Mouse (Mus musculus) c-Kit-negative CD71-positive TER-119-positive erythroid progenitor cells, embryonic 14.5 days (primary cell): Measurements from ENCODE around the gene Mrps15.
"Not testable (repeated sequence)": the region's sequence is repeated elsewhere in the genome, so short reads cannot be mapped to it uniquely, and the experiment has no call there.

ENCODE experiments used
- DNase-seq: peaks from one replicate; pipeline ENCODE4 v3.0.0-alpha.2; 2013; ENCODE audit warnings: low read depth, low spot score

Gene Mrps15

DNA sequence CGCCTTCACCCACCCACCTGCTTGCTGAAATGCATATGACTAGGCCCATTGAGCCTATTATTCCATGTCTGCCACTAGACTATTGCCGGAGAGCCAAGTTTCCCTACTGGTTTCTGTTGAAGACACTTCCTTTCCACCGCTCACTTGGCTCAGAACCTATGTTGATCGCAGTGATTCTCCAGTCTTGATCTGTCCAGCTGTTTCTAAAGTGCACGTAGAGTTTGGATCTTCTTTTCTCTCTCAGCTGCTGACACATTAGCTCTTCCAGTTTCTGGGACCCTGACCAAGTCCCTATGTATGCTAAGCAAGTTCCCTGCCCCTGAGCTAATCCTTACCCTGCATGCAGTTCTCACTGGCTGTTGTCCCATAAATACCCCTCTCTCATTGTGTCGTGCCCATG, 31.1 kb downstream of the Mrps15 start:
- DNase-seq, result no peak

DNA sequence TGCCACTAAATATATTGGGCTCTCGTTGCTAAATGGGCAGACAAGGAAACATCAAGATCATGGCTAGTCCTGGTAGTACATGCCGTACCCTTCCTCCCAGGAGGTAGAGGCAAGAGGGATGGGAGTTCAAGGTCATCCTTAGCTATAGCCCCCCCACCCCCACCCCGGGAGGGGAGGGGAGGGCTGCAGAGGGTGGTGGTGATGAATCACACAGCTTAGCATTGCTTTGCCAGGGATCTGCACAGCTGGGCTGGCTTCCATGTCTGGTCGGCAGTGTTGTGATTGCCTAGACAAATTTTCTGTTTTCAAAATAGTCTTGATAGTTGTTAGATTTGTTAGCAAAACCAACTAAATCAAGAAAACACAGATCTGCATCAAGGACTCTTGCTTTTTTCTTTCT, 32.5 kb downstream of the Mrps15 start:
- no peak for DNase-seq

DNA sequence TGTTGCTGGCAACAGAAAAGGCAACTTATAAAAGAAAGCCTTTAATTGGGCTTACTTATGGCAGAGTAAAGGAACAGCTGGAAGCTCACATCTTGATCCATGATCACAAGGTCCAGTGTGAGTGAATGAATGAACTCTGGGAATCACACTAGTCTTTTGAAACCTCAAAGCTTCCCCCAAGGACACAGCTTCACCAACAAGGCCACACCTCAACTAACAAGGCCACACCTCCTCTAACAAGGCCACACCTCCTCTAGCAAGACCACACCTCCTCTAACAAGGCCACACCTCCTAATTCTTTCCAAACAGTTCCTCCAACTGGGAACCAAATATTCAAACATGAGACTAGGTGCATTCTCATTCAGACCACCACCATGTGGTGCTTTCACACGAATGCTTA, 34.9 kb downstream of the Mrps15 start:
- DNase-seq, result no peak

DNA sequence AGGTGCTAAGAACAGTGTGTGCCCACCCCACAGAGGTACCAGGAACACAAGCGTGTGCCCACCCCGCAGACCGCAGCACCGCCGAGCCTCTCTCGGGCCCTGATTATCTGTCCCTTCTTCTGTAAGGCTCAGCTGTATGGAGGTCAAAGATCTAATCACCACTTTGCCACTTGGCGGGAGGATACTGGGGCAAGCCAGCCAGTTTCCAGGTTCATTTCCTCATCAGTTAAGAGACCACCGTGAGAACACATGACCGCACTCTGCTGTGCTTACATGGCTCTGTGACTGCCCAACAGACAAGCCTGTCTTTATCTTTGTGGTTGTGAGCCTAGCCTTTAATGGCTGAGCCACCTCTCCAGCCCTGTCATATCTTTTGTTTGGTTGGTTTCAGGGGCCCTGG, 36.3 kb downstream of the Mrps15 start:
- no peak for DNase-seq

DNA sequence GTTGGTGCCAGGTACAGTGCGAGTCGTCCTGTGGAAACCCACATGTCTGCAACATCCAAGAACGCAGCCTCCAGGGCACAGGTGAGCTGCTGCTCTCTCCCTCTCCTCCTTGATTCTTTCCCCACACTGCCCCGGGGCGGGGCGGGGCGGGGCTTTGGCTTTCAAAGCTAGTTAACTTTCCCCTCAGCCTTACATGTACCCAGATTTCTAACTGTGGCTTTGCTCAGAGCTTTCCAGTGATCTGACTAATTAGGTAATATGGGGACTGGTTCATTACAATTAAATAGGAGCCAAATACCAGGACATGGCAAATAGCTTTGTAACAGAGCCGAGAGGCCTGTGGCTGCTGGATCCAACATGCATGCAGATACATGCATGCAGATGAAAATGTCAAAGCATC, 37.7 kb downstream of the Mrps15 start:
- DNase-seq, result no peak

DNA sequence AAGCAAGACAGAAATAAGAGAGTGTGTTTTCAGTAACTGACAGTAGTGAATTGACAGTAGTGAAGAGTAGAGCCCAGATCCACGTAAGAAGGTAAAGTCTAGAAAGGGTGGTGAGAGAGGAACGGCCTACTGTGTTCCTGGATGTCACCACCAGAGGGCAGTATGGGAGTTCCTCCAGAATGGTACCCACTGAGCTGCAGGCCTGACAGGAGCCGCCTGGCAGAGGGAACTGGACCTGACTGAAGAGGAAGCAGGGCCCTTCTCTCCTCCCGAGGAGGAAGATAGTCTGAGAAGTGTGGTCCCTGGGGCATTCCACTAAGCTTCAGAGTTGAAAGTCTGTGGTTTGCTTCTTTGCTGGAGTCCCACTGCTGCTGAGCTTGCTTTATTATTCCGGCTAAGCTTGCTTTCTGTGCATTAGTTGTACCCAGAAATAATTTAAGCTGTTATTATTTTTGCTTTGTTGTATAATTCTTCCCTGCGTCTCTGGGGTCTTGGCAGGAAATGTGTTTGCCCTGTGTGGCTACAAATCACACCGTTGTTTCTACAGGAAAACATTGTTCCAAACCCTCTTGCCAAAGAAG, 39.4 kb downstream of the Mrps15 start:
- DNase-seq, result peak; percentile 73

DNA sequence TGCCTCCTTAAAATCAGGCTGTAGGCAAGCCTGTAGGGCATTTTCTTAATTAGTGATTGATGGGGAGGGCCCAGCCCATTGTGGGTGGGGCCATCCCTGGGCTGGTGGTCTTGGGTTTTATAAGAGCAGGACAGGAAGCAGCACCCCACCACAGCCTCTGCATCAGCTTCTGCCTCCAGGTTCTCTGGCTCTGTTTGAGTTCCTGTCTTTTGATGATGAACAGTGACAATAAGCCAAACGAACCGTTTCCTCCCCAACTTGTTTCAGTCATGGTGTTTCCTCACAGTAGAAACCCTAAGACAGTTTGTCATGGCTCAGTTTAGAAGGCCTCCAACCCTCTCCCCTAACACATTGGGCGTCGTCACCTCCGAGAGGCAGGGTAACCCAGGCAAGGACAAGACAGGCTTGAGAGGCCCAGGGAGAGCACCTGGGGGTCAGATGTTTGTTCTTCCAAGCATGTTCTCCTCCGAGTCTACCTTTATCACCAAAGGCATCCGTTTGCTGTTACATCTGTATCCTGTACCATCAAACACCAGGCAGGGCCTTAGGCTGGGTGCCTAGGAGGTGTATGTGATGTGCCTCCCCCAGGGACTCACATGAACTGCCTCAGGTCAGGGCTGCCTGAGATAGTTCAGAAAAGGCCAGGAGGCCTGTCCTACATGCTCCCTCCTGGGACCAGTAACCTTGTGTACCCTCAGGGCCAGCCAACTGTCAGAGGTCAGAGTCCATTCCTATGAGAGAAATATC, 43.5 kb downstream of the Mrps15 start:
- no peak for DNase-seq

DNA sequence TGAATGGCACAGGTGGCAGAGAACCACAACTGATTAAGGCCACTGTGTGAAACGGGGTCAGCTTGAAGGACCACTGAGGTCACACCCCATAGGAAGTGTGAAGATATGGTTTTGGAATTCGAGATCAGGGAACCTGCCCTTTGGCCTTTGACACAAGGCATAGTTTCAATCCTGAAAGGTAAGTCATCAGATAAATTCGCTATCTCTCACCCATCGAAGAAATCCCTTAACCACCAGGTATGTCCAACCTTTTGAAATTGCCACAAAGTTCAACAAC, 44.1 kb downstream of the Mrps15 start:
- no peak for DNase-seq

DNA sequence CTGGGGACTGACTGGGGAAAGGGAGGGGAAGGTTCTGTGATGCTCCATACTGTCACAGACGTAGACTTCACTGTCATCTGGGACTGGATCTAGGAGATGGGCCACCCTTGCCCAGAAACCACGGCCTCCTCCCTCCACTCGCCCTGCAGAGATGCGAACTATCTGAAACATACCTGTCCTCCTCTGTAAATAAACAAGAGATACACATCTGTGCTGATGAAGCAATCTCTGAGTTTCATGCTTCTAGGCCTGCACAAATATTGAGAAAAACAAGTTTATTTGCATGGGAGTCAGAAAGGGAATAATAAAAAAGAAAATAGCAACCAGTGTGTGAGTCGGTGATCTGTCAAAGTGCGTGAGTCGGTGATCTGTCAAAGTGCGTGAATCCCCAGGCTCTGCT, 45.1 kb downstream of the Mrps15 start:
- DNase-seq, result no peak

DNA sequence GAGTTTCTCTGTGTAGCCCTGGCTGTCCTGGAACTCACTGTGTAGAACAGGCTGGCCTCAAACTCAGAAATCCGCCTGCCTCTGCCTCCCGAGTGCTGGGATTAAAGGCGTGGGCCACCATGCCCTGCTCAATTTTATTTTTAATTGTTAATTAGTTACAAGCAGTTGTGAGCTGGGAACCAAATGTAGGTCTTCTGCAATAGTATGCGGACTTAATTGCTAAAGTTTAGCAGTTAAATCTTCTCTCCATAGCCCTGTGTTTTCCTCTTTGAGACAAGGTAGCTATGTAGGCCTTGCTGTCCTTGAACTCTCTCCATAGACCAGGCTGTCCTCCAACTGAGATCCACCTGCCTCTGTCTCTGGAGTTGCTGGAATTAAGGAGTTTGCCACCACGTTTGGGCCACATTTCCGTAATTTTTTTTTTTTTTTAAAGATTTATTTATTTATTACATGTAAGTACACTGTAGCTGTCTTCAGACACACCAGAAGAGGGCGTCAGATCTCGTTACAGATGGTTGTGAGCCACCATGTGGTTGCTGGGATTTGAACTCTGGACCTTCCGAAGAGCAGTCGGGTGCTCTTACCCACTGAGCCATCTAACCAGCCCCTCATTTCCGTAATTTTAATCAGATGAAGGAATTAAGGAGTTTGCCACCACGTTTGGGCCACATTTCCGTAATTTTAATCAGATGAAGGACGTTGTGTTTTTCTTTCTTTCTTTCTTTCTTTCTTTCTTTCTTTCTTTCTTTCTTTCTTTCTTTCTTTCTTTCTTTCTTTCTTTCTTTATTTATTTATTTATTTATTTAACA, 49.1 kb downstream of the Mrps15 start:
- DNase-seq, result not testable (repeated sequence)

DNA sequence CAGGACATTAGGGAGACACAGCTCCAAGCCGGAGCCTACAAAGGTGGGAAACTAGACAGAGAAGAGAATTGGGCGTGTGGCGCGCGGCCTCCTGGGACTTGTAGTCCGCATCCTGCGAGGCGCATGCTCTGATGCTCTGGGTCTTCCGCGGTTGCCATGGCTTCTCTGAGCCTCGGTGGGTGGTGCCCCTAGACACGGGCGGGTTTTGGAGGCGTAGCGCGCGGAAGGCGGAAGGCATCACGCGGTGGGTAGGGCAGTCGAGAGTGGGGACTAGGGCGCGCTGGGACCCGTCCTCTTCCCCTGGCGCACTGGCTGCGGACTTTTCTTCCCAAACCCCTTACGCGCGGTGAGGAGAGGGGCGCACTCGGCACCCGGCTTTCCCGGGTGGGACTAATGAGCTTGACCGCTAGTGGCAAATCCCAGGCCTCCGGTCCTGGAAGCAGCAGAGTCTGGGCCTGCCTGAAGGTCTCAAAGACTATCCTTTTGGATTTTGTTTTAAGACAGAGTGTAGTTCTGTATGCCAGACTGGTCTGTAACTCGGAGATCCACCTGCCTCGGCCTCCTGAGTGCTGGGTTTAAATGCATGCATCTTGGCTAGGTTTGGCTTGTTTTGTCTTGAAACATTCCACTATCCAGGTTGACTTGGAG, 49.9 kb downstream of the Mrps15 start, which contains the start of gene Lsm10:
TSS of gene Lsm10 (plus strand) at position 160 of the 648 bp plus-strand sequence.
- peak; percentile 85 for DNase-seq

DNA sequence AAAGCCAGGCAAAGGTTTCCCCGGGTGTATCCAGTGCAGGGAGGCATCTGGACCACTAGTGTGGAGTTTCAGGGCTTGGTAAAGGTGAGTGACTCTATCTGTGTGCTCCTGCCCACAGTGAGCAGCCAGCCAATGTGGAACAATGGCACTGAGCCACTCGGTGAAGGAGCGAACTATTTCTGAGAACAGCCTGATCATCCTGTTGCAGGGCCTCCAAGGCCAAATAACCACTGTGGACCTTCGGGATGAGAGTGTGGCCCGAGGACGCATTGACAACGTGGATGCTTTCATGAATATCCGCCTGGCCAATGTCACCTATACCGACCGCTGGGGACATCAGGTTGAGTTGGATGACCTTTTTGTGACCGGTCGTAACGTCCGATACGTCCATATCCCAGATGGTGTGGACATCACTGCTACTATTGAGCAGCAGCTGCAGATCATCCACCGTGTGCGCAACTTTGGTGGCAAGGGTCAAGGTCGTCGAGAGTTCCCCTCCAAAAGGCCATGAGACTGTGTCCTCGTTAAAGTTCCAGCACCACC, 51.1 kb downstream of the Mrps15 start:
- DNase-seq, result no peak

DNA sequence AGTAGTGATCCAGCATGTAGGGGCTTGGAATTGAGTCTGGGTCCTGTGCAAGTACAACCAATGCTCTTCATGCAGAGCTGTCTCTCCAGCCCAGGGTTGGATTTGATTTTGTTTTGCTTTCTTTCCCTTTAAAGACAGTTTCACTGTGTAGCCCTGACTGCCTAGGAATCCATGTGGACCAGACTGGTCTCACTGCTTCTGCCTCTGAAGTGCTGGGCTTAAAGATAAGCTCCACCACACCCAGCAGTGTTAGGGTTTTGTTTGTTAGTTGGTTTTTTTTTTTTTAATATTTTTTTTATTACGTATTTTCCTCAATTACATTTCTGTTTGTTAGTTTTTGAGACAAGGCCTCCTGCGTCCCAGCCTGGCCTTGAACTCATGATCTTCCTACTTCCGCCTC, 52.6 kb downstream of the Mrps15 start:
- DNase-seq, result peak; percentile 28

DNA sequence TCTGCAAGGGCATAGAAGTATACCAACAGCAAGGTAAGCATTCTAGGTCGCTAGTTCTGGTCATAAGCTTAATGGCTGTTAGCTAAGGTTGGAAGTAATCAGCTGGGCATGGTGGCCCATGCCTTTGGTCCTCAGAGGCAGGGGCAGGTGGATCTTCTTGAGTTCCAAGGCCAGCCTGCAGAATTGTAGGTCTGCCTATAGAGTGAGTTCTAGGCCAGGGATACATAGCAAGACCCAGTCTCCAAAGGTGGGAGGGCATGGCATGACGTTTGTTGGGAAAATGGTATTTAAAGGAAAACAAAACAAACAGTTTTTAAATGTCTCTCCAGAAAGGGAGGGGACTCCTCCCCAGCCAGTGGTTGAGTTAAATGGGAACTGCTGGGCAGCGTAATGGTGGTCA, 54.0 kb downstream of the Mrps15 start:
- no peak for DNase-seq

DNA sequence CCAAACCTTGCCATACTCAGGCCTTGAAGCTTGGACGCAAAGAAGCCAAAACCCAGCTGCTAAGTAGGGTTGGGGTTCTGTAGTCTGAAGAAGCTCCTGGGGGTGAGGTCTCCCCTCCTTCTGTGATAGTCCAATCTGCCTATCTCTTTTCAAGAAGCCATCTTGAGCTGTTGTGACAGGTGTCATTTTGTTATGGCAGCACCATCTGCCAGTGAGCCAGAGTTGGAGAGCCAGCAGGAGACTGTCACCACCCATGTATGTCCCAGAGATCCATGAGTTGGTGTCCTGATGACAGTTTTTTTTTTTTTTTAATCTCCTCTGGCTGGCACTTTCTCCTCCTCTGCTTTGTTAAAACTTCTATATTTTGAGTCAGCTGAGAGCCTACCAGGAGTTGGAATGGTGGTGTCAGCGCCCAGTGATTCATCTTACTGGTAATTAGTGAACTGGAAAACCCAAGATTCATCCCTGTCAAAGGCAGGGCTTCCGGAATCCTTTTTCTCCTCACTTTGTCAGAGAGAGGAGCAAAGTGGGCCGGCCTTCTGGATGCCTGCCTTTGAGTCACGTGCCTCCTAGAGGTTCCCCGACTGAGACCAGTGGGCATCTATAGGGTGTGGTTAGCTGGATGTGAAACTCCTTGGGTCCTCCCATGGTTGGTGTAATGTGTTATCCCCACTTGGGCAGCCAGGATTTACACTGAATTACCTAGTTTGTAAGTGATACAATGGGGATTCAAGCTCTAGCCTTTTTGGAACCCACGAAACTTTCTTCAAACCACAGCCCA, 55.5 kb downstream of the Mrps15 start:
- DNase-seq, result peak; percentile 65

DNA sequence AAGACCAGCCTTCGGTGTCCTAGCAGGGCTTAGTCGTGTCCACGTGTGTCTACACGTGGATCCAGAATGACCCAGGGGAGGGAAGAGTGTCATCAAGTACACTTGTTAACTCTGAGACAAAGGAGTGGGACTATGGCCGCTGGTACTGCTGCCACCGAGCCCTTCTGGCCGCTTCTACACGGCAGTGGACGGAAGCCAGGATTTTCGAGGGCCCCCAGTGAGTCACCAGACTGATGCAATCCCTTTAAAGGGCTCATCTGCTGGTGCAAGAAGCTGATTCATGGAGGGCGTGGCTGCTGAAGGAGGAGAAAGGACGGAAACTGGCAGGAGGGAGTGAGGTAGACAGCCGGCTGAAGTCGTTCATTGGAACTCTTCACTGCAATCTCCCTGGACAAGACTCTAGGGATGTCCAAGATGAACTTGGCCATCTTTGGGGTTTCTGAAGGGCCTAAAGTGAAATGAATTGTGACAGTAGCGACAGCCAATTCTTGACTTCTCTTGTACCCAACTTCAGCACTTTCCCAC, 56.4 kb downstream of the Mrps15 start:
- peak; percentile 92 for DNase-seq

DNA sequence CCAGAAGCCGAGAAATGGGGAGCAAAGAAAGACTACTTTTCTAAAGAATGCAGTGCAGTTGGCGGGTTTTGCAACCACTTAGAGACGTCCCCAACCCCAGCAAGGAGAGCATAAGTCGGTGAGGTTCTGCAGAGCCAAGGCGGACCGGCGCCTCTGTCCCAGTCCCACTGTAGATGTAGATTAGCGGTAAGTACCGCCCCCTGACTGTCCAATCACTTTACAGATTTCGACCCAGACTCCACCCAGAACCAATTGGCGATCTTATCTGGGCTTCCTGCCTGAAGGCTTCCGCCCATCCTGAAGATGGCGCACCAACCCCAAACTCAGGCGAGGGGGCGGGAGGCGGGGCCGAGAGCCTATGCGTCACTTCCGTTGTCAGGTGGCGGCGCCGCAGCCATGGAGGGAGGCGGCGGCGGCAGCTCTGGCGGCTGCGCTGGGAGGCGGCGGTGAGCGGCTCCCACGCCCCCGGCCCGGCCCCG, 56.9 kb downstream of the Mrps15 start, which contains the start of gene Stk40:
TSS of gene Stk40 (plus strand) at position 368 of the 479 bp plus-strand sequence.
- DNase-seq, result peak; percentile 96

DNA sequence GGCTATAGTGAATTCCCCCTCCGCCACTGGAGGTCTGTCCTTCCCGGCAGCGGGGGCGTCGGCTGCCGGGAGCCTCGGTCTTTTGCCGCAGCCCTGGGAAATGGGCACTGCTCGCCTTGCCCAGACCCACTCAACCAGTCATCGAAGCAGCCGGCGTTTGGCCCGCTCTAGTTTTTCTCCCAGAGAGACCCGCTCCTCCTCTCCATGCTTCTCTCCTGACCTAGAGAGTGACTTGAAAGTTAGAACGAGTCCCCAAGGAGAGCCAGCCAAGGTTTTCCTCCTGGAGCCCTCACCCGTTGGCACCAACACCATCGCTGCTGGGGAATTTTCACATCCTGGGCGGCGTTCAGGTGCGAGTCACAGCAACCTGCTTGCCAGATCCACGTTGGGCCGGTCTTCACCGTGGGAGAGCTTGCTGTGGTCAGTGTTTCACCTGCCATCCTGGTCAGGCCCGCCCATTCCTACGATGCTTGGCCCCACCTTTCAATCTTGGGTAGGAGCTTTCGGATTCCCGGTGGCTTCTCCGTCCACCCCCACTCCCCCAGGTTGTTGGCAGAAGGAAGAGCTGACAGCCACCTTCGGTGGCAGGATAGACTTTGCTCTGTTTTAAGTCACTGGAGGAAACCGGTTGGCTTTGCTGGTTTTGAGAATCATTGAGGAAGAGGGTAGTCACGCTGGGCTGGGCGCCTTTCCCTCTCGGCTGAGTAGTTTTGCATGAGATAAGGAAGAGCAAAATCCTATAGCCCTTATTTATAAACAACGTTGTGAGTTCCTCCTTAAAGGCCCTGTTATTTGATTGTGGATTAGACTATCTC, 57.7 kb downstream of the Mrps15 start:
- DNase-seq, result peak; percentile 29
